Mouse (Mus musculus): ENCODE results near the gene Fam71f2. TPM values are rescaled to one million over a fixed set of nuclear protein-coding genes. Genes with fewer than 3 reads are reported as not detected.

Gene Fam71f2
- polyA plus RNA-seq, 1 experiment from 2014 or later = 0.34 TPM

- 74% methylated on average over 4 of the region's 5 CpGs for WGBS
- H3K27me3 ChIP-seq (replicated peaks; ENCODE audit: control insufficient read depth, insufficient read depth, low read length) = no peaks in the 10 kb centered on the region
- no peaks in the 10 kb centered on the region for H3K36me3 ChIP-seq (ENCODE audit: control insufficient read depth, insufficient read depth, low read length)
- no peak within 1 kb of the TSS for H3K4me3 ChIP-seq (ENCODE audit: low read length)
- ATAC-seq = no peak
- no peaks in the 10 kb centered on the region for H3K9me3 ChIP-seq (ENCODE audit: control insufficient read depth, low read length)
- H3K27ac ChIP-seq (ENCODE audit: low read depth, low read length) = no peak within 1 kb of the TSS
- no peak within 1 kb of the TSS for H3K9ac ChIP-seq (ENCODE audit: low read depth, low read length)
- no peak within 1 kb of the TSS for H3K4me2 ChIP-seq (ENCODE audit: low read length)
- H3K4me1 ChIP-seq (ENCODE audit: control insufficient read depth, insufficient read depth, low read depth, low read length) = no peaks in the 10 kb centered on the region
Observed at GRCm38 (mm10) chr6:29318879-29319278, 39.5 kb downstream of the Fam71f2 start, which contains the start of gene Fam71f1. Gene Fam71f1, plus strand, starts transcription at chr6:29319140.

DNA sequence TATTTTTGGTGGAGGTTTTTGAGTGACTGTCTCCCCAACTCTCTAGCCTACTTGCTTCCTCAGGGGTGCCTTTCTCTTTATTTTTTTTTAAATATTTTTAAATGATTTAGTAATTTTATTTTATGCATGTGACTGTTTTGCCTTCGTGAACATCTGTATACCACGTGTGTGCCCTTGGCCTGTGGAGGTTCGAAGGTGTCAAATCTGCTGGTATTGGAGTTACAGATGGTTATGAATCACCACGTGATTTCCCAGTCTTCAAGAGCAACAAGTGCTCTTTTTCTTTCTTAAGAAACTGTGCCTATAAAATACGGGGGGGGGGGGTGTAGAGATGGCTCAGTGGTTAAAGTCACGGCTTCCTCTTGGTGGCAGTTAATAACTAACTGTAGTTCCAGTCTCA lies 42.2 kb downstream of the Fam71f2 start:
- Histone ChIP-seq H3K4me2 (ENCODE audit: low read length) (no peak overlapping the region), H3K9me3 (ENCODE audit: control insufficient read depth, low read length) (no peaks in the 10 kb centered on the region), H3K4me1 (ENCODE audit: control insufficient read depth, insufficient read depth, low read depth, low read length) (no peaks in the 10 kb centered on the region), H3K27ac (ENCODE audit: low read depth, low read length) (no peak overlapping the region), H3K9ac (ENCODE audit: low read depth, low read length) (no peak overlapping the region), H3K27me3 (replicated peaks; ENCODE audit: control insufficient read depth, insufficient read depth, low read length) (no peaks in the 10 kb centered on the region), H3K4me3 (ENCODE audit: low read length) (no peak overlapping the region), H3K36me3 (ENCODE audit: control insufficient read depth, insufficient read depth, low read length) (no peaks in the 10 kb centered on the region)
- no peak for ATAC-seq
- 84% methylated on average over 6 of the region's 6 CpGs for WGBS

DNA sequence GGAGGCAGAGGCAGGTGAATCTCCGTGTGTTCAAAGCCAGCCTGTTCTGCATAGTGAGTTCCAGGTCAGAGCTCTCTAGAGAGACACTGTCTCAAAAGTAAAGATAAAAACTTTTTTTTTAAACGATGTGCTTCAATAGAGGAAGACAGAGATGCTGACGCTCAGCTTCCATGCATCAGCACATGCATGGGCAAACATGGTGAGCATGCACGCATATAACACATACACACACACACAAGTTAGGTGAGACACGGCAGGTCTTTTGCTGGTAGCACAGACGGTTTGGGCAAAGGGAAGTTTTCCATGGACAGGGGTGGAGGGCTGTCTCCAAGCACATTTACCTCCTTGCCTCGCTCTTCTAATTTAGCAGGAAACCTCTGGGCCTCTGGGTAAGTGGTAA lies 42.8 kb downstream of the Fam71f2 start:
- WGBS = 91% methylated on average over 7 of the region's 7 CpGs
- Histone ChIP-seq H3K9ac (ENCODE audit: low read depth, low read length) (no peak overlapping the region), H3K4me1 (ENCODE audit: control insufficient read depth, insufficient read depth, low read depth, low read length) (no peaks in the 10 kb centered on the region)

DNA sequence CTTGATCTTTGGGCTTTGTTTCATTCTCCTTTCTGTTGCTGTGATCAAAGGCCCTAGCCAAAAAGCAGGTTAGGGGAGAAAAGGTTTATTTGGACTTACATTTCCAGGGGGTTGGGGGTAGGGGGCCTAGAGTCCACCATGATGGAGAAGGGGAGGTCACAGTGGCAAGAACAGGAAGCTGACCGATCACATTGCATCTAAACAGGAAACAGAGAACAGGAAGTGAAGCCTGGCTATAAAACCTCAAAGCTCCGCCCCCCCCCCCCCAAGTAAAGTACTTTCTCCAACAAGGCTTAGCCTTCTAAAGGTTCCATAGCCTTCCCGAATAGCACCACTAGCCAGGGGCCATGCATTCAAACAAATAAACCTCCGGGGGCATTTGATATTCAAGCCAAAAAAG lies 43.3 kb downstream of the Fam71f2 start:
- no peak overlapping the region for H3K4me3 ChIP-seq (ENCODE audit: low read length)
- no peaks in the 10 kb centered on the region for H3K4me1 ChIP-seq (ENCODE audit: control insufficient read depth, insufficient read depth, low read depth, low read length)
- ATAC-seq = no peak
- H3K9ac ChIP-seq (ENCODE audit: low read depth, low read length) = no peak overlapping the region
- 82% methylated on average over 4 of the region's 4 CpGs for WGBS
- no peak overlapping the region for H3K27ac ChIP-seq (ENCODE audit: low read depth, low read length)
- H3K9me3 ChIP-seq (ENCODE audit: control insufficient read depth, low read length) = no peaks in the 10 kb centered on the region
- H3K36me3 ChIP-seq (ENCODE audit: control insufficient read depth, insufficient read depth, low read length) = no peaks in the 10 kb centered on the region
- H3K27me3 ChIP-seq (replicated peaks; ENCODE audit: control insufficient read depth, insufficient read depth, low read length) = no peaks in the 10 kb centered on the region
- H3K4me2 ChIP-seq (ENCODE audit: low read length) = no peak overlapping the region

More for the DNA sequence above, 42.8 kb downstream of the Fam71f2 start:
- H3K4me3 ChIP-seq (ENCODE audit: low read length) = no peak overlapping the region
- H3K9me3 ChIP-seq (ENCODE audit: control insufficient read depth, low read length) = no peaks in the 10 kb centered on the region
- no peak for ATAC-seq
- no peaks in the 10 kb centered on the region for H3K36me3 ChIP-seq (ENCODE audit: control insufficient read depth, insufficient read depth, low read length)
- H3K27ac ChIP-seq (ENCODE audit: low read depth, low read length) = no peak overlapping the region
- no peak overlapping the region for H3K4me2 ChIP-seq (ENCODE audit: low read length)
- H3K27me3 ChIP-seq (replicated peaks; ENCODE audit: control insufficient read depth, insufficient read depth, low read length) = no peaks in the 10 kb centered on the region

DNA sequence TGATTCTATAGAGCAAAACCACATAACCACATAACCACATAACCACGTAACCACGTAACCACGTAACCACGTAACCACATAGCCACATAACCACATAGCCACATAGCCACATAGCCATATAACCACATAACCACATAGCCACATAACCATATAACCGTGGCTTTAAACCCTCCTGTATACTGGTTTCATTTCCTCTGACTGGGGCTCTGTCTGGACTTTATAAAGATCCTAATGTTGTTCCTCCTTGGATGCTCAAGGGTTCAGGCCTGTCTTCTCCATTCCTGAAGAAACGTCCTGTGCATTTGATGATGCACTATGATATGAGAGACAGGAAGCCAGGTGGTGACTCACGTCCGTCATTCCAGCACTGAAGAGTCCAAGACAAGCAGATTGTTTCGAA lies 47.6 kb downstream of the Fam71f2 start:
- Histone ChIP-seq H3K9ac (ENCODE audit: low read depth, low read length) (no peak overlapping the region), H3K36me3 (ENCODE audit: control insufficient read depth, insufficient read depth, low read length) (no peaks in the 10 kb centered on the region), H3K4me1 (ENCODE audit: control insufficient read depth, insufficient read depth, low read depth, low read length) (no peaks in the 10 kb centered on the region), H3K27ac (ENCODE audit: low read depth, low read length) (no peak overlapping the region), H3K27me3 (replicated peaks; ENCODE audit: control insufficient read depth, insufficient read depth, low read length) (no peaks in the 10 kb centered on the region), H3K4me2 (ENCODE audit: low read length) (no peak overlapping the region), H3K9me3 (ENCODE audit: control insufficient read depth, low read length) (no peaks in the 10 kb centered on the region), H3K4me3 (ENCODE audit: low read length) (no peak overlapping the region)
- WGBS = 84% methylated on average over 9 of the region's 9 CpGs
- ATAC-seq = no peak

- H3K27me3 ChIP-seq (replicated peaks; ENCODE audit: control insufficient read depth, insufficient read depth, low read length) = no peaks in the 10 kb centered on the region
- no peaks in the 10 kb centered on the region for H3K4me1 ChIP-seq (ENCODE audit: control insufficient read depth, insufficient read depth, low read depth, low read length)
- WGBS = 73% methylated on average over 4 of the region's 4 CpGs
Observed at GRCm38 (mm10) chr6:29329514-29329913, 50.1 kb downstream of the Fam71f2 start.

More at GRCm38 (mm10) chr6:29329514-29329913, 50.1 kb downstream of the Fam71f2 start:
- Histone ChIP-seq H3K27ac (ENCODE audit: low read depth, low read length) (no peak overlapping the region), H3K9me3 (ENCODE audit: control insufficient read depth, low read length) (no peaks in the 10 kb centered on the region), H3K36me3 (ENCODE audit: control insufficient read depth, insufficient read depth, low read length) (no peaks in the 10 kb centered on the region), H3K9ac (ENCODE audit: low read depth, low read length) (no peak overlapping the region), H3K4me3 (ENCODE audit: low read length) (no peak overlapping the region), H3K4me2 (ENCODE audit: low read length) (no peak overlapping the region)
- ATAC-seq = no peak

Other genes with a start within 250 kb of the Fam71f2 start
- gene Lep, start 219.4 kb upstream of the Fam71f2 start, polyA plus RNA-seq (2015; fragmentation: Nextera tagmentation; extraction: Ambion mirVana) = not detected in 2 replicates
- 33.8 and 41.6 TPM in 2 replicates for gene Rbm28, start 114.6 kb upstream of the Fam71f2 start, polyA plus RNA-seq (2015; fragmentation: Nextera tagmentation; extraction: Ambion mirVana)
- gene Prrt4, start 100.0 kb upstream of the Fam71f2 start, polyA plus RNA-seq (2015; fragmentation: Nextera tagmentation; extraction: Ambion mirVana) = 11.1 and 11.7 TPM in 2 replicates
- 71.5 and 80.7 TPM in 2 replicates for gene Impdh1, start 63.2 kb upstream of the Fam71f2 start, polyA plus RNA-seq (2015; fragmentation: Nextera tagmentation; extraction: Ambion mirVana)
- 31.1 and 31.3 TPM in 2 replicates for gene Hilpda, start 7.1 kb upstream of the Fam71f2 start, polyA plus RNA-seq (2015; fragmentation: Nextera tagmentation; extraction: Ambion mirVana)
- gene Fam71f1, start 39.5 kb downstream of the Fam71f2 start, polyA plus RNA-seq (2015; fragmentation: Nextera tagmentation; extraction: Ambion mirVana) = not detected in 2 replicates
- 166 and 187 TPM in 2 replicates for gene Calu, start 68.5 kb downstream of the Fam71f2 start, polyA plus RNA-seq (2015; fragmentation: Nextera tagmentation; extraction: Ambion mirVana)
- gene Opn1sw, start 108.9 kb downstream of the Fam71f2 start, polyA plus RNA-seq (2015; fragmentation: Nextera tagmentation; extraction: Ambion mirVana) = 0.43 and 0.46 TPM in 2 replicates
- 54.8 and 58.3 TPM in 2 replicates for gene Ccdc136, start 116.7 kb downstream of the Fam71f2 start, polyA plus RNA-seq (2015; fragmentation: Nextera tagmentation; extraction: Ambion mirVana)
- gene Flnc, start 153.7 kb downstream of the Fam71f2 start, polyA plus RNA-seq (2015; fragmentation: Nextera tagmentation; extraction: Ambion mirVana) = 2.7 and 5.1 TPM in 2 replicates
- 341 and 394 TPM in 2 replicates for gene Atp6v1f, start 188.1 kb downstream of the Fam71f2 start, polyA plus RNA-seq (2015; fragmentation: Nextera tagmentation; extraction: Ambion mirVana)
- gene Atp6v1fnb, start 191.8 kb downstream of the Fam71f2 start, polyA plus RNA-seq (2015; fragmentation: Nextera tagmentation; extraction: Ambion mirVana) = 0.56 TPM in 1 of 2 replicates, not detected in the other
- gene Kcp, start 228.4 kb downstream of the Fam71f2 start, polyA plus RNA-seq (2015; fragmentation: Nextera tagmentation; extraction: Ambion mirVana) = 15.0 and 22.9 TPM in 2 replicates
- 2.2 and 3.3 TPM in 2 replicates for gene Irf5, start 247.0 kb downstream of the Fam71f2 start, polyA plus RNA-seq (2015; fragmentation: Nextera tagmentation; extraction: Ambion mirVana)